Mouse (Mus musculus) CH12F3 (cell line): Measurements from ENCODE around the gene Rbm39.

ENCODE experiments used
- in situ Hi-C: fragments of 300-500 bp; cut with MboI; formaldehyde crosslinking; loops from 2 replicates; pipeline ENCODE4 v1.14.3; 2020; ENCODE audit warnings: low sequenced_read_pairs

The Rbm39 gene

GRCm38 (mm10) chr2:156111358-156112079 lies 68.5 kb downstream of the Rbm39 start, which contains the start of the genes Cpne1 and Rbm12:
Gene Cpne1, minus strand, starts transcription at chr2:156111965.
Gene Rbm12, minus strand, starts transcription at chr2:156111978.
- in situ Hi-C loops = no loop called here

- in situ Hi-C loops = no loop called here
Observed at GRCm38 (mm10) chr2:156110627-156111357, 69.2 kb downstream of the Rbm39 start.
